Mouse (Mus musculus): ENCODE results near the gene Wdr63. TPM values are rescaled to one million over a fixed set of nuclear protein-coding genes. Genes with fewer than 3 reads are reported as not detected.

Wdr63 gene
- polyA plus RNA-seq (2017; shearing (Covaris generic)) = not detected

DNA sequence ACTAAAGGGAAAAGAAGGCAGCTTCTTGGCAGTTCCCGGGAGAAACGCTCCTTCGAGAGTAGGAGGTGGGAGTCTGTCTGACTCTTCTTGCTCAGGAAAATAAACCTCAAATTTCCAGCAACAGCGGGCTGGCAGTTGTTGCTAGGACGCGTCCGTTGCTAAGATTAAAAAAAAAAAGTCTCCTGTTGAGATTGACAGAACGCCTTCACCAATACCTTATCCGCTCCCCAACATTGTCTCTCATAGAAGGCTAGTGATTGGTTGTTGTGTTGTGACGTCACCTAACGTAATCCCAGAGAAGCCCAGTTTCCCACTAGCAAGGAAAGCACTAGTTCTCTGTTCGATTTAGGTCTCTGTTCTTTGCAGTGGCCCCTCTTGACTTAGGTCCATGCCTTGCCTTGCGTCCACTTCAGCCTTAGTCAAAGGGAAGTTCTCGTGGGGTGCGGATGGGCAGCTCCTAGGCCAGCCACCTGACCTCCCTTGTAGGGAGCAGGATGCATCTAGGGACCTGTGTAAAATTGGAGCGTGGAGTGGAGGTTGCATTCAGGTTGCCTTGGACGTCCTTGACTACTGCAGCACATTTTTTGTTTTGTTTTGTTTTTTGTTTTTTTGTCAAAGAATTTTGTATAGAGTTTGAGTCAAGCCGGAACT, at the start of gene Wdr63:
Wdr63 (minus strand) TSS at position 210 of the 651 bp plus-strand sequence.
- ATAC-seq = peak; percentile 97

DNA sequence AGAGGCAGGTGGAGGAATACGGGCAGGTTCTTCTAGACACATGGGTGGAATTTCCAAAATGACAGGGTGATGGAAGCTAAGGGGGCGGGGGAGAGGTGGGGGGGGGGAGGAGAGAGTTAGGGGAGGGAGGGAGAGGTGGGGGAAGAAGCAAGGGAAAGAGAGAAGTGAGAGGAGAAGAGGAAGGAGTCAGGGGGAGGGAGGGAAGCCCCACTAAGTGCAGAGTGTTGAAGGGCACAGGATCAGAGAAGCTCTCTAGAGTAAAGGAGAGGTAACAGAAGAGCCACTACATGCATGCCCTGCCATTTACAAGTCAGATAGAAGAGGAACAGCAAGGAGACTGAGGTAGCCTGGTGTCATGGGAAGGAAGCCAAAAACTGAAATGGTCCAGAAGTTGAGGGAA, 48.9 kb upstream of the Wdr63 start:
- no peak for ATAC-seq

DNA sequence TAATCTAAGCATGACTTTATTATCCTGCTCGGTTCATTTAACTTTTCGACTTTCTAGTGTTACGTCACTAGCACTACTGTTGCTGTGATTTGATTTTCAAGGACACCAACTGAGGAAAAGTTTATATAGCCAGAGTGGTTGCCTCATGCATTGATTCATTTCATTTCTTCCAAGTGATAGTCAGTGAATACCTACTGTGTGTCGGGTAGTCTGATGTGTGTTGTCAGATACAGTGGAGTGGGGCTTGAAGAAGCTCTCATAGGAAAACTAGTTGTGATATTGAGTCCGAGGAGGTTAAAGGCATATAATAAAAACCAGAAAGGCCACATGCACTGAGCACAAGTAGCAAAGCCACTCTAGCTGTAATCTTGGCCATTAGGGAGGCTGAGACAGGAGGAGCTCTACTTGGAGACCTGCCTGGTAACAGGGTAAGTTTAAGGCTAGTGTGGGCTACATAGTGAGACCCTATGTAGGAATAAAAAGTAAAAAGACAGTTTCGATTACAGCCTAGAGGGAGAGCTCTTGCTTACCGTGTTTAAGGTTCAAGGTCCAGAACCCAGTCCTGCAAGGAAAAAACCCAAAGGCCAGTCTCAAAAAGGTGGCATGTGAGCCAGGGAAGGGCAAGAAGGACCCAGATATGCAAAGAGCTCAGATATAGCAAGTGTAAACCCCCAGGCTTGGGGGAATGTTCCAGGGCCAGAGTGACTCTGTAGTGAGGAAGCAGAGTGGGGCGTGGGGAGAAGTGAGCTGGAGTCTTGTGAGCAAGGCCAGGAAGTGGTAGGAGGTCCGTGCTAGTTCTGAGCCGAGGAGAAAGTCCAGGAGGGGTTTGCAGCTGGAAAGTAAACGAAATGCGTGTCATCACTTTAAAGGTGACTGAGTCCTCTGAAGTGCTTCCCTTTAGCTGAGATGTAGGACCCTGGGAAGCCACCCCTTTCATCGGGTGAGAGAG, 48.0 kb upstream of the Wdr63 start:
- ATAC-seq = peak; percentile 44

DNA sequence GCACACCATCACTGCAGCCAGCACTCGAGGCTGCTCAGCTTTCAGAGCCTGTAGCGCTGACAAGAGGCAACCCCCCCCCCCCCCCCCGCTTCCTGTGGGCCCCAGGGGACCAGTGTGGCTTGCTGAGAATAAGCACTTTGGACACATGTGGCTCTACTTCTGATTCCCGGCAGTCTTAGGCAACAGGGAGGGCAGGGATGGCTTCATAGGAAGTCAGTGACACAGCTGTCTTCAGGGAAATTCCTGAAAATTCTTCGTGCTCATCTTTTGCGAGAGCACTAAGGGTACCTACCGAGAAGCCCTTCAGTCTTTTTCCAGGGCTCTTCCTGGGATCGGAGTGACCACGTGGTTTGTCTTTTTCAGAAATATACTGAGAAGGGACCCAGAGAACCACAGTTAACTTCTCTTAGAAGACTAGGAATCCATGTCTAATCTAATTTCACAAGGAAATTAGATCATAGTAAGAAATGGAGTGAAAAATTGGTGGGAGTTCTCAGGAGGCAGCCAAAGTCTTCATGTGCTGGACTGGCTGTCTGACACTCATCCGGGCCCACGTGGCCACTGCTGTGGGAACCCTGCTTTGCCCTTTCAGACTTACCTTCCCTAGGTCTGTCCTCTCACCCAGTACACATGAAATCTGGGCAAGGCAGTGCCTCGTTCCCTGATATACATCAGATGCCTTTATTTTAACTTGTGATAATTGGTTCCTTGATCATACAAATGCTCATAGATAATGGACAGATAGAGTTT, 46.1 kb upstream of the Wdr63 start:
- no peak for ATAC-seq

DNA sequence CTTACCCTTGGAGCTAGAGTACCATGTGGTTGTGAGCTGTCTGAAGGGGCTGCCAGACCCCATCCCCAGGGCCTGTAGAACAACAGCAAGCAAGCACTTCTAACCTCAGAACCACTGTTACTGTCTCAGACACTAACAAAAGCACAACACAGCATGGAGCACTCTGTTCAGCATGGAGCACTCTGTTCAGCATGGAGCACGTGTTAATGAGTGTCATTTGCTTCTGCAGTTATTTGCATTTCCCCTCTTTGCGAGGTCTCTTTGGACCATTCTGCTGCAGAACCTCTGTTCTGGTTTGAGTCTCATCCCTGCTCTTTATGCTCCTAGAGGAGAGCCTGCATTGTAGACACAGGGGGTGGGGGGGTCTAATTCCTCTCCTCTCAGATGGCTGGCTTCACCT, 45.0 kb upstream of the Wdr63 start:
- no peak for ATAC-seq

DNA sequence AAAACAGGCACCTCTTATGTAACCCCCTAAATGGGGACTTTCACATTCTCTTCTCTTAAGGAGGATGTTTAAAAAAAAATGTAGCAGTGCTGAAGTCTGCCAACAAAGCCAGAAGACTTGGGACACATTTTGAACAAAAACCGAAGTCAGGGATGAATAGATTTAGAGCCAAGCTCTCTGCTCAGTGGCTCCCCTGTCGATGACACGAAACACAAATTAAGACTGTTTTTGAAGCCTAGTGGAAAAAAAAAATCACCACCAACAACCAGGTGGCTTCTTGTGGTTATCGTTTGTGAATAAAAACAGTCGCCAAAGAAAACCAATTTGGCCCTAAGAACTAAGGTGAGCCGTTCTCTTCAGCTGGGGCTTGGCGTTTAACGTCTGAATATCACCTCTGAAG, 44.4 kb upstream of the Wdr63 start:
- peak; percentile 12 for ATAC-seq

DNA sequence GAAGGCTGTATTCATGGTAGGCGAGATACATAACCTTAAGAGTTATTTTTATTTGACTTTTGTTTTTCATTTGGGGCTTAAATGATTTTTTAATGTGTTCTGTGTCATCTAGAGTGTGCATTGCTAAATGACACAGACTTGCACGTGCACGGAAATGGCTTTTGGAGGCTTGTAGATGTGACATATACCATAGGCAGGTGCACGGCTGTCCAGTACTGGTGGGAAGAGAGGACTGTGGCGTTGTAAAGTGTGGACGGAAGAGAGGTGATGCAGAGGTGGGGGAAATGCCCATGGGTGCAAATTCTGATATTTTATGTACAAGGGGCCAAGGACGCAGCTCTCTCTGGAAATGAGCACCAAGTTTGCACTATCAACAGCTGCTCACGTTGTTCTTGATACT, 43.8 kb upstream of the Wdr63 start:
- ATAC-seq = no peak

DNA sequence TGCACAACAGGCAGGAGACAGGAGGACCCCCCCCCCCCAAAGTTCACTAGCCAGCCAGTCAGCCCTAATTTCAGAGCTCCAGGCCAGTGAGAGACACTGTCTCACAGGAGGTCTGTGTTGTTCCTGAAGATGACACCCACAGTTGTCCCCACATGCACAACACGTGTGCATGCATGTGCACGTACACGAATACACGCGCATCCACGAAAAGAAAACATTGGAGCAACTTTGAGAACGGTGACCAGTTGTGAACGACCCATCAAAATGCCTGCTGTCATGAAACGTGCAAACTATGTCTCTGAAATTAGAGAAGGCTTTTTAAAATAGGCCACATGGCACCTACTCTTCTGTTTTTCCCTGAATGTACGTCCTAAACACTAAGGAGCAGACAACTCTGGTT, 43.4 kb upstream of the Wdr63 start:
- ATAC-seq = no peak

DNA sequence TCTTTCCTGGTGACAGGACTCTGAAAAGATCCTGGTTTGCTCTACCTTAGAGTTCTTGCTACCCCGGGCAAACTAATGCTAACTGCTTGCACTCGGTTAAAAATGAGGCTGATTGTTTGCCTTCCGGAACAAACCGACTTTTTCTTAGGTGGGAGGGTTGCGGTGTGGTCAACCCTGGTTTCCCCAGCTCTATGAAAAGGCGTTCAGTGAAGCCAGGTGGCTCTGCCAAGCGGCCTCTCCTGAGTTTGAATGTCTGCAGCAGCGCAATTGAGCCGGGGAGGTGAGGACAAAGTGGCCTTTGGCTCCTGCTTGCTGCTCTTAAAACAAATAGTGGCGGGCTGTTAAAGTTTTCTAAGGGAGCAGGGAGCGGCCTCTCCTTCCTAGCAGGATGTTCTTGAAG, 42.6 kb upstream of the Wdr63 start:
- ATAC-seq = peak; percentile 25

DNA sequence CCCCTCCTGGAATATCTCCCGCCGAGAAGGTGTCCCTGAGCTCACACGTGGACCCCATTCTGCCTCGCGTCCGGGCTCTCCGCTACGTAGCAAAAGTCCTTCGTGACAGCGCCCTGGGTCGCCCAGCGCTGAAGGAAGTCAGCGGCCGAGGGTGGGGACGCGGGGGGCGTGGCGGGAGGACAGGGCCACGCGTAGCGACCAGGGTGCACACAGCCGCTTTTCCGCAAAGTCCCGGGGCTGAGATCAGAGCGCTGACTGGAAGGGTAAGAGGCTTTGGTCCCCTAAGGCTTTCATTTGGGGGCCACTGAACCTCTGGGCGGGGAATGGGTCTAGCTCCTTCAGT, 42.1 kb upstream of the Wdr63 start:
- peak; percentile 60 for ATAC-seq

DNA sequence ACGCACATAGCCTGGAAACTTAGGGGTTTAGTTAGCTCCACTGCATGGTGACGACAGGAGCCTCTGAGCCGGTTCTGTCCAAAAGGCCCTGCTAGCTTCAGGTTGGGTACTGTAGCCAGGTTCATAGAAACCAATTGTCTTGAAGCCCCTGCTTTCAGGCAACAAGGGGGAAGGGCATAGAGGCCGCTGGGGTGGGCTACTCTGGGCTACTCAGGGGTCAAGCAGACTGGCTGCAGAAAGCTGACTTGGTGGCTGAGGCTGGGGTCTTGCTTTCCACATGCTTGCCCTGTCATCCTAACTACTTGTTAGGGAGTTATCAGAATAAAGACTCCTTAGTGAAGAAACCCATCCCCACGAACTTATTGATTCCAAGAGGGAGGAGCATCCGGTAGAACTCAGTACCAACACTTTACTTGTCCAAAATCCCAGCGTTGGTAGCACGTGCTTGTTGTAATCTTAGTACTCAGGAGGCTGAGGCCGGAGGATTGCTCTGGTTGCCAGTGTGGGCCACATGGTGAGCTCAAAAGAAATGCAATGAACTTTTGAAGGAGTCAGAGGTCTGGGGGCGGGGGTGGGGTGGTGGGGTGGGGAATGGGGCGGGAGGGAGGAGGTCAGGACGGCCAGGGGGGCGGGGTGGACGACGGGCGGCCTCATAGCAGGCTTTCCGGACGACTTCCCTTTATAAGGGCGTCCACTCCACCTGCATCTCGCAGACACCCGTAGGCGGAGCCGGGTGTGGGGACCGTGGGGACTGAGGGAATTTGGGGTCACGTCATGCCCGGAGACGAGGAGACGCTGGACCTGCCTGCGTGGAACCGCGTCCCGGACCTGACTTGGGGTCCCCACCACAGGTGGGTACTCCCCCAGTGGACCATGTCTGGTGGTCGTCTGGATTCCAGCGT, 41.5 kb upstream of the Wdr63 start, which contains the start of gene Mcoln2:
Mcoln2 (plus strand) TSS at position 678 of the 902 bp plus-strand sequence.
- peak; percentile 26 for ATAC-seq

DNA sequence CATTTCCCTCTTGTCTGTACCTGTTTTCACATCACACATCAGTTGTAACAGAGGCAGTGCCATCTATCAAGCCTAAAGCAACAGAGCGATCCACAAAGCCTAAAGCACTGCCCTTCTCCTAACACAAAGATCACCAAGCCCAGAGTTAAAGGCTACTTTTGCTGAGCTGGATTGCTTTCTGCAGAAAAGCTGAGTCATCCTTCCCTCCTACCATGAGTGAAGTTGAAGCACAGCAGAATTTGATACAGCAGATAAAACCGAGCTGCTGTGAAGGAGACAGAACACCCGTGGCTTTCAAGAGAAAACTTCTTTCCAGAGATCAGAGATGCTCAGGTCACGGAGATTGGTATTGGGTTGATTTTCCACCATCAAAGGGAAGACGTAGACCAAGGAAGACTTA, 38.2 kb upstream of the Wdr63 start:
- ATAC-seq = no peak

DNA sequence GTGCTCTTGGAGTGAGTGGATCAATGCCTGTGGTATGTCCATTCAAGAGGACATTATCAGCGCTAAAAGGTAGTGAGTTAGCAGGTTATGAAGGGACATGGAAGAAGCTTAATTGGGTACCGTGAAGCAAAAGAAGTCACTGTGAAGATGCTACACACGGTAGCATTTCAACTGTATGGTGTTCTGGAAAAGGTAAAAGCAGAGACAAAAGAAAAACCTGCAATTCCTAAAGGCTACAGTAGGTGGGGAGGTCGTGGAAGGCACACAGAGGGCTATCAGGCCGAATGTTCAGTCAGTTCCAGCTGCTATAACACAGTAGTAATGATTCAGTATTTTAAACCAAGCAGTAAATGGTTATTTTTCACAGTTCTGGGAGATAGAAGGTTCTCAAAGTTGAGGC, 37.6 kb upstream of the Wdr63 start:
- no peak for ATAC-seq

DNA sequence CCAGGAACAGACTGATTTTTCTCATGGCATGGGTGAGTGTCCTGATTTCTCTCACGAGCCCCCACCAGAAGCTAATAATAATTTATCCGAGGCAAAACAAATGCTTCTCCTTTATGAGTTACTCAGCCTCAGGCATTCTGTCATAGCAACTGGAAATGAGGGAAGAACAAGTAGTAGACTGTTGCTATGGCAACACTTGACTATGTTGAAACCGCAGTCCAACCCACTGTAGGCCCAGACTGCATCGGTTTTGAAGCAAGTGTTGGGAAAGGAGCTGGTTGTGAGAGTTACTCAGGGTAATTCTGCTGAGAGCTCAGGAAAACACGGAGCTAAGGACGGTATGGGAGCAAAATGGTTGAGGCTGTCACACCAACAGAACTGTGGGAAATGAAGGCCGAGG, 34.6 kb upstream of the Wdr63 start:
- no peak for ATAC-seq

DNA sequence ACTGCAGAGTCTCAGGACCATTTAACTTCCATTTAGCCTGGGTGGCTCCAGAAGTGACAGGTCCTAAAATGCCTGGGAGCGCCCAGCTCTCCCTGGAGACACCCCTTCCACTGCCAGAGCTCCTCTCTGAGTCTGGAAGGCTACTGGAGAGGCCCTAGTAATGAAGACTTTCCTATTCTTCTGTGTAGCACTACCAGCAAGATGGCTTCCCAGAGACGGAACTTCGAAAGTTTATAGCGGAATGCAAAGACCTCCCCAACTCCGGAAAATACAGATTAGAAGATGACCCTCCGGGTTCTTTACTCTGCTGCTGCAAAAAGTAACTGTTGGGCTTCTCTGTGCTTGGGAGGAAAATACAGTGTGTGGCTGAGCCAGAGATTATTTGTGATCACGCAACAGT, 32.3 kb upstream of the Wdr63 start:
- no peak for ATAC-seq

DNA sequence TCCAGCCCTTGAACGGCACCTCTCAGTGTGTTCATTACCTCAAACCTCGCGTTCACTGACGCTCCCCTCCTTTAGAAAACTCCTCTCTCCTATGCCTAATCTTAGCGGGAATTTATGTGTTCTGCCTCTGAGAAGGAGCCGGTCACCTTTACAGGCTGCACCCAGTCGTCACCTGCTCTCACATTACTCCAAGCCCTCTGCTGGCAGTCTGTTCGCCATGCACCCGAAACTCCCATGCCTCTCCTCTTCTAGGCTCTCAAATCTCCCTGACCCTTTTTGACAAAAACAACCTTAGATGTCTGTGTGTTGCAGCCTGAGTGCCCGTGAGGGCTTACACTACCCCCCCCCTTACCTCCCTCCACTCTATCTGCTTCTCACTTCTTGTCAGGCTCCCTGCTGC, 28.5 kb upstream of the Wdr63 start:
- no peak for ATAC-seq

DNA sequence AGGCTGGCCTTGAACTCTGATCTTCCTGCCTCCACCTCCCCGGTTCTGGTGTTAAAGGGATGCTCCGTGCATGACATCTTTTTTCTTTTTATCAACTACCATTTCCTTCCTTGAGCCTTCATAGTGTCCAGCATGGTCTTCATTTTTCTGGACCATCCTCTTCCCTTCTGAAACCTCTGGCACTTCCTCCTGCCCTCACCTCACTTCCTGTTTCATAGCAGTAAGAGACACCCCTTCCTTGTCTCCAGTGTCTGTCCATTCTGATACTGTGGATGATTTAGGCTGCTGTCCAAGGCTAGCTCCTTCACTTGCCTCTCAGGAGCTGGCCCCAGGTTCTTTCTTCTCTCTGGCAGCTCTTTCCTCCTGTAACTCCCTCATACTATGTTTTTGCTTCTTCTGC, 27.5 kb upstream of the Wdr63 start:
- no peak for ATAC-seq

DNA sequence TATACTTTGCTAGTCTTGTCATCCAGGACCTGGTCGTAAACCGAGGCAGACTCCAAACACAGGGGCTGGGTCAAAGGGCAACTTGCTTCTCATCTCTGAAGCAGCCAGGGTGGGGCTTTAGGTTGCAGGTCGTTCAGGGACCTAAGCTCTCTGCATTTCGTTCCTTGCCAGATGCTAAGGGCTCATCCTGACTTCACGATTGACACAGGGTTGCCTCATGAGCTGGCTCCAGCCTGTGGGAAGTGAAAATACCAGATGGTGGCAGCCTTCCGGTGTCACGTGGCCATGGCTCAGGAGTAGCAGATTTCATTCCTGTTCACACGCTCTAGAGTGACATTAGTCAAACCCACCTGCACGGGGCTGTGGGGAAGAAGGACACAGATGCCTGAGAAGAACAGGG, 26.9 kb upstream of the Wdr63 start:
- no peak for ATAC-seq

DNA sequence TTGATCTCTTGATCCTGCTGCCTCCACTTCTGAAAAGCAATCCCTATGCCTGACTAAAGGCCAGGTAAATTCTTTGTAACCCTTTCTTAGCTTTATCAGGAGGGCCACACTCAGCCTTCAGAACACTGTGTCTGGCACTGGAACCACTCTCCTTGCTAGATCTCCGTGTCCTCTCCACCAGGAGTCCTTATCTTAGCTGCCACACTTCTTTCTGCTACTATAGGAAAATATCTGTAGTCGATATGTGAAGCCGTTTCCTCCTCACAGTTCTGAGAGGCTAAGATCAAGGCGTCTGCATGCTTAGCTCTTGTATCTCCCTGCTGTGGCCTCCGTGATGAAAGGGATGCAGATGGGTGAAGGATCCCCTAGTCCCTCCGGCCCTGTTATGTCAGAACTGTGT, 19.3 kb upstream of the Wdr63 start:
- ATAC-seq = no peak

DNA sequence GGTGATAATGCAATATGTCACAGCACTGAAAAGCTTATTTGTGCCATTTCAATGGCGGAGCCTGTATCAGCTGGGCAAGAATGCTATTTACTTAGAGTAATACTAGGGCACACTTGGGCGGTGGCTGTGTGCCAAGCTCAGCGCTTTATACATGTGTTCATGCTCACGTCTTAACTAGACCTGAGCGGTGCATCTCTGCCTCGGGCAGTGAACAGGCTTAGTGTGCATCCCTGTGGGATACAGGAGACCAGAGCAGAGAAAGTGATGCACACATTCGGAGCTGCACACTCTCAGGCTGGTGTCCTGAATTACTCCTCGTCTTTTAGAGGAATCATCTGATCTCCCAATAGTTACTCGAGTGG, 15.5 kb upstream of the Wdr63 start:
- no peak for ATAC-seq

DNA sequence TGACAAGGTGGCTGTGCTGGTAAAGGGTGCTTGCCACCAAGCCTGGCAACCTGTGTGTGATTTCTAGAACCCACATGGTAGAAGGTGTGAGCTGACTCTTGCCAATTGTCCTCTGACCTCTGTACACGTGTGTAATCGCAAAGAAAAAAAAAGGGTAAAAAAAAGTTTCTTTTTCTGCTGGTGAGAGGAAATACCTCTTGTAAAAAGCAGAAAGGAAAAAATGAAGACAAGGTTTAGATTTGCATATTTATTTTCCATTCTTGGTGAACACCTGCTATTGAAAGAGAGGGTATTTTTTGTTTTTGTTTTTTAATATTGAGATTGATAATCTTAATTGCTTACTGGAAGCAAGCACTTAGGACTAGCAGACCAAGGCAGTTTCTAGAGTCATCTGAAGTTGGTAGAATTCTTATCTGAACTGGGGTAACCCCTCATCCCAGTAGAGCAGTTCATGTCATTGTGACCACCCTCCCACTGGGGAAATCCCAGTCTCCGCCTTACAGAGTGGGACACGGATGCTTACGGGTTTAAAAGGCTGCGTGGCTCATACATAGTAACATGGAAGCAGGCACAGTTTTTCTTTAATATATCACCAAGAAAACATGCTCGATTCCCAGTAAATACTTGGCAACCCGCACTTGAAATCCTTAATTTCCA, 15.0 kb upstream of the Wdr63 start:
- peak; percentile 61 for ATAC-seq

DNA sequence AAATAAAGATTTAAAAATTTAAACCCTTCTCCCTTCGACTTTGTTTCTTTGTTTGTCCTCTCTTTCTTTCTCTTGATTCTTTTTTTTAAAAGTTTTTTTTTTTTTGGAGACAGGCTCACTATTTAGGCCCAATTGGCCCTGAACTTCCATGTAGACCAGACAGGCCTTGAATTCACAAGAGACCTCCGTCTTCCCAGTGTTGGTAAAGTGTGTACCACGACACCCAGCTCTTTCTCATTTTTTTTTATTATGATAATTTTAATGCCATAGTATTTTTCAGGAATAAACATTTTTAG, 14.1 kb upstream of the Wdr63 start:
- no peak for ATAC-seq
